In the genomic region with DNA sequence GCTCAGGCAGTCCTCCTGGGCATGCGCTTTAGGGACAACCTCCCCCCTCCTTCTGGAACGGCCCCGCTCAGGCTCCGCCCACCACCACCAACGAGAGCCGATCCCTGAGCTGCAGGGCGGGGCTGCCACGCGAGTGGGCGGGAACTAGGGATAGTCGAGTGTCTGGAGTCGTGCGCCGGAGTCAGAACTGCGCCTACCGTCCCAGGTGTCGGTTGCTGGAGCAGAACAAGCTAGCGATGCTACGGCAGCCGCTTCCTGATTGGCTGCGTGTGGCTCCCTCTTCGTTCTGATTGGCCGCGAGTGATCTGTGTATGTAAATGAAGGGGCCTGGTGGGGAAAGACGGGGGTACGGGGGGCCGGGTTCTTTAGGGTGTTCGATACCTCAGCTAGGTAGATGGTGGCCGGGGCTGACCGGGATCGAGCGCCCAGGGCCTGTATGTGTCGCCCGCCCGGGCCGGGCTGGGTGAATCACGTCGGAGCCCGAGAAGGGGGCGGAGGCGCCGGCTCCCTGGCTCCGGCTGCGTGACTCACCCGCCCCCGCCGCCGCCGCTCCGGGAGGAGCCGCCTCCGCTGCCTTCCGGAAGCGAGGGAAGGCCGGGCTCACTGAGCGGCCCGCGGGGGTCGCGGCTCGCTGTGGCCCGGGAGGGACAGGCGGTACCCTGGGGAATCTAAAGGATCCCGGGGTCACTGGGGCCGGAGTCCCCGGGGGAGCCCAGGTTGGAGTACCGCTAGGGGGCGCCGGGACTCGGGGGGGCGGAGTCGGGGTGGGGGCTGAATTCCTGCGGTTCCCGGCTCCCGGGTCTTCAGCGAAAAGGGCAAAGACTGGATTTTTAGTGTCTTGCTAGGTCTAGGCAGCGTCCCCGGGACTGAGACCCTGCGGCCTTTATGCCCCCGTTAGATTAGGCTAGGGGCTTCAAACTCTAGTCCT, we compare ENCODE assay signal across 8 mouse cellular contexts. TPM values are rescaled to one million over a fixed set of nuclear protein-coding genes. Genes with fewer than 3 reads are reported as not detected.
DNase-seq lines count a peak whose midpoint lies in the region; ATAC-seq and TF ChIP-seq lines count a peak whose summit lies in the region.

A gene (plus strand): TSS at position 141 of the 928 bp plus-strand sequence.

- intact Hi-C loops in left cerebral cortex, adult 2 months (cut with DNase I), result loop anchor here (1.0 to 10.0 kb wide), 3 partner anchors 41 to 255 kb away; a partner anchor contains a TSS

- no peaks in the 10 kb centered on the region for H3K36me3 ChIP-seq in hindbrain, embryonic 16.5 days (ENCODE audit: control insufficient read depth, insufficient read depth, low read length)

- H3K27ac ChIP-seq in hindbrain, embryonic 16.5 days (ENCODE audit: low read depth, low read length), result peak within 1 kb of the TSS; percentile 90
- peak within 1 kb of the TSS; percentile 98 for H3K27ac ChIP-seq in left cerebral cortex, adult 2 months

- no peaks in the 10 kb centered on the region for H3K9me3 ChIP-seq in hindbrain, embryonic 16.5 days (ENCODE audit: control insufficient read depth, low read length)

- H3K4me1 ChIP-seq in hindbrain, embryonic 16.5 days (ENCODE audit: control insufficient read depth, insufficient read depth, low read depth, low read length), result peaks cover 6% of the 10 kb centered on the region

- DNase-seq in WW6 (ENCODE audit: low read depth, low spot score), result peak; percentile 96
- peak; percentile 93 to 97 for DNase-seq in cerebellum, postnatal 4 days (ENCODE audit: low spot score in 2 of 2)
- DNase-seq in gastrocnemius, adult 18-20 months (ENCODE audit: low spot score), result peak; percentile 100
- peak; percentile 99 to 100 for DNase-seq in left cerebral cortex, adult 2 months (ENCODE audit: extremely low spot score in 1 of 2, low spot score in 2 of 2)
- peak; percentile 99 to 100 for DNase-seq in right cerebral cortex, adult 2 months (ENCODE audit: low spot score in 2 of 2)
- peak; percentile 100 for DNase-seq in urinary bladder, postnatal 14 days (ENCODE audit: low spot score)

- ATAC-seq in hindbrain, embryonic 16.5 days, result peak; percentile 98
- peak; percentile 75 for ATAC-seq in megakaryocyte, adult 5-6 weeks (ENCODE audit: poor library complexity, severe bottlenecking)

- peak within 1 kb of the TSS; percentile 78 for H3K4me3 ChIP-seq in hindbrain, embryonic 16.5 days (ENCODE audit: low read length)
- H3K4me3 ChIP-seq in left cerebral cortex, adult 2 months, result peak within 1 kb of the TSS; percentile 70

- peak within 1 kb of the TSS; percentile 69 for H3K4me2 ChIP-seq in hindbrain, embryonic 16.5 days (ENCODE audit: low read length)

- peak; percentile 79 for TF ChIP-seq CTCF in left cerebral cortex, adult 2 months (IDR thresholded peaks at IDR 0.05)

- H3K9ac ChIP-seq in hindbrain, embryonic 16.5 days (ENCODE audit: low read depth, low read length), result peak within 1 kb of the TSS; percentile 86

- under 1% methylated on average over 52 of the region's 80 CpGs for WGBS in hindbrain, embryonic 16.5 days

- no peaks in the 10 kb centered on the region; the same call in 1 of the 2 replicates for H3K27me3 ChIP-seq in hindbrain, embryonic 16.5 days (replicated peaks; ENCODE audit: control insufficient read depth, insufficient read depth, low read length)

RNA-seq across cellular contexts. Expression of the gene that starts here (rescaled TPM):
- 1 to 10 TPM; 6.9 to 8.4 TPM for total RNA-seq in gastrocnemius, adult 18-20 months (2021)
- polyA plus RNA-seq in hindbrain, embryonic 16.5 days (2015; fragmentation: Nextera tagmentation; extraction: Ambion mirVana), result 9.8 and 11.4 TPM in 2 replicates
- total RNA-seq in left cerebral cortex, adult 2 months (2021), result 10 to 100 TPM; 18.8 to 21.7 TPM
- 17.4 and 18.9 TPM in 2 replicates for total RNA-seq in megakaryocyte, adult 5-6 weeks (2015)
- 11.2 and 19.7 TPM in 2 replicates for total RNA-seq in megakaryocyte, adult 5-6 weeks (2017)

Comparison
In these comparisons a context has a peak if more than half of its experiments do, and no peak if none do; other contexts are left out.
1. Peak in every context shown above with its lines: DNase-seq, ATAC-seq, H3K4me3 ChIP-seq and H3K27ac ChIP-seq.